Mouse (Mus musculus): Measurements from ENCODE around the gene Samd4. TPM values are rescaled to one million over a fixed set of nuclear protein-coding genes. Genes with fewer than 3 reads are reported as not detected.

Gene Samd4
- polyA plus RNA-seq, 1 experiment = 54.3 TPM

GRCm38 (mm10) chr14:47058969-47059368 lies 176.3 kb downstream of the Samd4 start:
- peaks cover 6% of the 10 kb centered on the region; the same call in 1 of the 2 replicates for H3K4me1 ChIP-seq (ENCODE audit: control insufficient read depth, insufficient read depth, low read length)

GRCm38 (mm10) chr14:47065067-47065466 lies 182.4 kb downstream of the Samd4 start:
- no peak overlapping the region for H3K4me3 ChIP-seq (ENCODE audit: insufficient read depth, low read length)
- TF ChIP-seq CTCF (IDR thresholded peaks at IDR 0.05; ENCODE audit: borderline replicate concordance, insufficient read depth, low read length) (no peak), POLR2A (IDR thresholded peaks at IDR 0.05; ENCODE audit: low read depth, low read length) (no peak)
- H3K27ac ChIP-seq (ENCODE audit: insufficient read depth, low read length) = no peak overlapping the region
- H3K4me1 ChIP-seq (ENCODE audit: control insufficient read depth, insufficient read depth, low read length) = peaks cover 7% of the 10 kb centered on the region; the same call in 1 of the 2 replicates

More at GRCm38 (mm10) chr14:47058969-47059368, 176.3 kb downstream of the Samd4 start:
- Histone ChIP-seq H3K4me3 (ENCODE audit: insufficient read depth, low read length) (no peak overlapping the region), H3K27ac (ENCODE audit: insufficient read depth, low read length) (no peak overlapping the region)
- TF ChIP-seq POLR2A (IDR thresholded peaks at IDR 0.05; ENCODE audit: low read depth, low read length) (no peak), CTCF (IDR thresholded peaks at IDR 0.05; ENCODE audit: borderline replicate concordance, insufficient read depth, low read length) (no peak)

- TF ChIP-seq CTCF (IDR thresholded peaks at IDR 0.05; ENCODE audit: borderline replicate concordance, insufficient read depth, low read length) (no peak), POLR2A (IDR thresholded peaks at IDR 0.05; ENCODE audit: low read depth, low read length) (no peak)
- Histone ChIP-seq H3K27ac (ENCODE audit: insufficient read depth, low read length) (no peak overlapping the region), H3K4me3 (ENCODE audit: insufficient read depth, low read length) (no peak overlapping the region), H3K4me1 (ENCODE audit: control insufficient read depth, insufficient read depth, low read length) (peaks cover 7% of the 10 kb centered on the region; the same call in 1 of the 2 replicates)
Measured at GRCm38 (mm10) chr14:47066901-47067300, 184.2 kb downstream of the Samd4 start.

- H3K27ac ChIP-seq (ENCODE audit: insufficient read depth, low read length) = no peak overlapping the region
- TF ChIP-seq CTCF (IDR thresholded peaks at IDR 0.05; ENCODE audit: borderline replicate concordance, insufficient read depth, low read length) (no peak), POLR2A (IDR thresholded peaks at IDR 0.05; ENCODE audit: low read depth, low read length) (no peak)
- no peaks in the 10 kb centered on the region for H3K4me1 ChIP-seq (ENCODE audit: control insufficient read depth, insufficient read depth, low read length)
- H3K4me3 ChIP-seq (ENCODE audit: insufficient read depth, low read length) = no peak overlapping the region
Measured at GRCm38 (mm10) chr14:47074045-47074666, 191.5 kb downstream of the Samd4 start.

GRCm38 (mm10) chr14:47075010-47075677 lies 192.5 kb downstream of the Samd4 start:
- Histone ChIP-seq H3K4me1 (ENCODE audit: control insufficient read depth, insufficient read depth, low read length) (no peaks in the 10 kb centered on the region), H3K27ac (ENCODE audit: insufficient read depth, low read length) (no peak overlapping the region), H3K4me3 (ENCODE audit: insufficient read depth, low read length) (no peak overlapping the region)
- no peak for TF ChIP-seq CTCF (IDR thresholded peaks at IDR 0.05; ENCODE audit: borderline replicate concordance, insufficient read depth, low read length)
- no peak for TF ChIP-seq POLR2A (IDR thresholded peaks at IDR 0.05; ENCODE audit: low read depth, low read length)

- no peaks in the 10 kb centered on the region for H3K4me1 ChIP-seq (ENCODE audit: control insufficient read depth, insufficient read depth, low read length)
- no peak for TF ChIP-seq CTCF (IDR thresholded peaks at IDR 0.05; ENCODE audit: borderline replicate concordance, insufficient read depth, low read length)
- TF ChIP-seq POLR2A (IDR thresholded peaks at IDR 0.05; ENCODE audit: low read depth, low read length) = no peak
- no peak overlapping the region for H3K4me3 ChIP-seq (ENCODE audit: insufficient read depth, low read length)
- no peak overlapping the region for H3K27ac ChIP-seq (ENCODE audit: insufficient read depth, low read length)
Measured at GRCm38 (mm10) chr14:47075856-47076255, 193.2 kb downstream of the Samd4 start.

- H3K4me3 ChIP-seq (ENCODE audit: insufficient read depth, low read length) = no peak overlapping the region
- H3K27ac ChIP-seq (ENCODE audit: insufficient read depth, low read length) = no peak overlapping the region
- no peak for TF ChIP-seq POLR2A (IDR thresholded peaks at IDR 0.05; ENCODE audit: low read depth, low read length)
- no peaks in the 10 kb centered on the region for H3K4me1 ChIP-seq (ENCODE audit: control insufficient read depth, insufficient read depth, low read length)
Measured at GRCm38 (mm10) chr14:47076956-47077575, 194.4 kb downstream of the Samd4 start.

GRCm38 (mm10) chr14:47077576-47077970 lies 194.9 kb downstream of the Samd4 start:
- H3K27ac ChIP-seq (ENCODE audit: insufficient read depth, low read length) = no peak overlapping the region
- H3K4me1 ChIP-seq (ENCODE audit: control insufficient read depth, insufficient read depth, low read length) = no peaks in the 10 kb centered on the region
- TF ChIP-seq CTCF (IDR thresholded peaks at IDR 0.05; ENCODE audit: borderline replicate concordance, insufficient read depth, low read length) (no peak), POLR2A (IDR thresholded peaks at IDR 0.05; ENCODE audit: low read depth, low read length) (no peak)
- H3K4me3 ChIP-seq (ENCODE audit: insufficient read depth, low read length) = no peak overlapping the region

GRCm38 (mm10) chr14:47079911-47080310 lies 197.3 kb downstream of the Samd4 start:
- Histone ChIP-seq H3K4me1 (ENCODE audit: control insufficient read depth, insufficient read depth, low read length) (no peaks in the 10 kb centered on the region), H3K4me3 (ENCODE audit: insufficient read depth, low read length) (no peak overlapping the region), H3K27ac (ENCODE audit: insufficient read depth, low read length) (no peak overlapping the region)
- no peak for TF ChIP-seq CTCF (IDR thresholded peaks at IDR 0.05; ENCODE audit: borderline replicate concordance, insufficient read depth, low read length)
- TF ChIP-seq POLR2A (IDR thresholded peaks at IDR 0.05; ENCODE audit: low read depth, low read length) = no peak

- Histone ChIP-seq H3K27ac (ENCODE audit: insufficient read depth, low read length) (no peak overlapping the region), H3K4me1 (ENCODE audit: control insufficient read depth, insufficient read depth, low read length) (peaks cover 4% of the 10 kb centered on the region; the same call in 1 of the 2 replicates), H3K4me3 (ENCODE audit: insufficient read depth, low read length) (no peak overlapping the region)
- TF ChIP-seq CTCF (IDR thresholded peaks at IDR 0.05; ENCODE audit: borderline replicate concordance, insufficient read depth, low read length) = no peak
- TF ChIP-seq POLR2A (IDR thresholded peaks at IDR 0.05; ENCODE audit: low read depth, low read length) = no peak
Measured at GRCm38 (mm10) chr14:47083311-47083710, 200.7 kb downstream of the Samd4 start.
